Mouse (Mus musculus): ENCODE data around the gene Spsb3.

- TF ChIP-seq TAL1 (IDR thresholded peaks at IDR 0.05; ENCODE audit: low read length) (no peak), GATA1 (IDR thresholded peaks at IDR 0.05; ENCODE audit: low read length) (no peak)
Observed at GRCm38 (mm10) chr17:24842631-24843030, 43.8 kb upstream of the Spsb3 start.
